In genomic region chr9:77410968-77411367, GRCm38 (mm10) we compare ENCODE assay signal across 23 mouse cellular contexts. TPM values are rescaled to one million over a fixed set of nuclear protein-coding genes. Genes with fewer than 3 reads are reported as not detected.
"Had no signal": no experiment of that assay in that cellular context is flagged by ENCODE, and none has a peak within 500 bp of the region (broad histone marks: within the 10 kb centered on the region; RNA-seq: fewer than 3 reads in every experiment).

No protein-coding gene starts in this region.

- DNase-seq: lung, adult 18-20 months; lung, postnatal 36 days; midbrain, embryonic 14.5 days; retina, postnatal 1 day; right cerebral cortex, postnatal 14 days; thymus, adult 2 months; thymus, postnatal 25 days; thymus, postnatal 4 days had no signal

- ATAC-seq: liver, embryonic 12.5 days; midbrain, embryonic 16.5 days had no signal

- H3K36me3 ChIP-seq: liver, embryonic 12.5 days; midbrain, embryonic 10.5 days; midbrain, embryonic 12.5 days; neural tube, embryonic 13.5 days; neural tube, embryonic 15.5 days; stomach, embryonic 15.5 days had no signal

- H3K4me1 ChIP-seq: liver, embryonic 12.5 days; neural tube, embryonic 15.5 days; stomach, embryonic 15.5 days had no signal

- H3K27ac ChIP-seq: liver, embryonic 12.5 days; liver, embryonic 14.5 days; midbrain, embryonic 10.5 days; midbrain, embryonic 12.5 days; neural tube, embryonic 13.5 days; neural tube, embryonic 15.5 days; stomach, embryonic 15.5 days; stomach, postnatal 0 days had no signal

- H3K9me3 ChIP-seq: liver, embryonic 12.5 days; midbrain, embryonic 10.5 days; midbrain, embryonic 12.5 days; neural tube, embryonic 13.5 days; neural tube, embryonic 15.5 days; stomach, embryonic 15.5 days had no signal

- H3K27me3 ChIP-seq: liver, embryonic 12.5 days; midbrain, embryonic 12.5 days; neural tube, embryonic 13.5 days; neural tube, embryonic 15.5 days; stomach, embryonic 15.5 days had no signal

- H3K9ac ChIP-seq: liver, embryonic 12.5 days; liver, embryonic 14.5 days; midbrain, embryonic 12.5 days; neural tube, embryonic 13.5 days; neural tube, embryonic 15.5 days; stomach, embryonic 15.5 days had no signal

- H3K4me2 ChIP-seq: liver, embryonic 12.5 days; midbrain, embryonic 12.5 days; neural tube, embryonic 13.5 days; neural tube, embryonic 15.5 days; stomach, embryonic 15.5 days had no signal

- H3K4me3 ChIP-seq: liver, embryonic 12.5 days; midbrain, embryonic 10.5 days; midbrain, embryonic 12.5 days; myocyte; neural tube, embryonic 13.5 days; neural tube, embryonic 15.5 days; stomach, embryonic 15.5 days had no signal

RNA-seq across cellular contexts. Expression of gene Mlip, which starts 58.2 kb away (rescaled TPM):
- total RNA-seq: liver, adult 2 months; megakaryocyte, adult 5-6 weeks; megakaryocyte-erythroid progenitor cell, adult 5-6 weeks had no signal
- polyA plus RNA-seq: liver, adult 2 months; liver, embryonic 12.5 days; liver, embryonic 14.5 days; neural tube, embryonic 11.5 days; spleen, adult 2 months had no signal
